Mouse (Mus musculus): ENCODE data around the gene Tex19.1.

Tex19.1 gene

GRCm38 (mm10) chr11:121143325-121144015 lies 2.5 kb upstream of the Tex19.1 start:
- DNase-seq (ENCODE audit: low spot score): no peak

GRCm38 (mm10) chr11:121148193-121148592 lies 2.2 kb downstream of the Tex19.1 start:
- no peak for DNase-seq (ENCODE audit: low spot score)

- no peak for DNase-seq (ENCODE audit: low spot score)
These were observed 8.3 kb downstream of the Tex19.1 start for GRCm38 (mm10) chr11:121154203-121154602.

GRCm38 (mm10) chr11:121156411-121156891 lies 10.5 kb downstream of the Tex19.1 start:
- DNase-seq (ENCODE audit: low spot score): peak; percentile 20

GRCm38 (mm10) chr11:121159971-121160370 lies 14.0 kb downstream of the Tex19.1 start, which contains the start of gene Uts2r:
Gene Uts2r (plus strand): TSS chr11:121160271.
- no peak for DNase-seq (ENCODE audit: low spot score)

GRCm38 (mm10) chr11:121160636-121161346 lies 14.8 kb downstream of the Tex19.1 start:
- no peak for DNase-seq (ENCODE audit: low spot score)

GRCm38 (mm10) chr11:121163751-121164150 lies 17.8 kb downstream of the Tex19.1 start:
- DNase-seq (ENCODE audit: low spot score): no peak

- no peak for DNase-seq (ENCODE audit: low spot score)
These were observed 27.3 kb downstream of the Tex19.1 start for GRCm38 (mm10) chr11:121173203-121173602.

- DNase-seq (ENCODE audit: low spot score): no peak
These were observed 28.3 kb downstream of the Tex19.1 start for GRCm38 (mm10) chr11:121174234-121174633.

GRCm38 (mm10) chr11:121176285-121177270 lies 30.6 kb downstream of the Tex19.1 start:
- DNase-seq (ENCODE audit: low spot score): peak; percentile 44

- DNase-seq (ENCODE audit: low spot score): no peak
These were observed 43.7 kb downstream of the Tex19.1 start for GRCm38 (mm10) chr11:121189681-121190080.

GRCm38 (mm10) chr11:121192742-121193141 lies 46.8 kb downstream of the Tex19.1 start:
- DNase-seq (ENCODE audit: low spot score): no peak

GRCm38 (mm10) chr11:121193415-121193814 lies 47.5 kb downstream of the Tex19.1 start:
- DNase-seq (ENCODE audit: low spot score): no peak
